Mouse (Mus musculus) limb, embryonic 14.5 days (tissue): ENCODE results near the gene Samsn1. TPM values are rescaled to one million over a fixed set of nuclear protein-coding genes. Genes with fewer than 3 reads are reported as not detected.

Experiments used
- ATAC-seq: fragments of 200-750 bp; cut with Nextera tagmentation; 2 replicates; pipeline ENCODE4 v1.8.0; 2017; ENCODE audit warnings: low read depth, moderate number of reproducible peaks, moderate TSS enrichment; ENCODE audit not compliant: low FRiP score
- DNase-seq: peaks from one replicate; pipeline ENCODE4 v3.0.0-alpha.2; 2015; ENCODE audit warnings: low spot score
- H3K27ac ChIP-seq: fragments of 300-500 bp; sonication (generic); replicated peaks from 2 replicates; pipeline ENCODE4 v1.5.1; 2014; ENCODE audit warnings: low read depth, mild to moderate bottlenecking, low read length, moderate library complexity, mixed read lengths
- H3K27me3 ChIP-seq: fragments of 300-500 bp; sonication (generic); 2 replicates; pipeline ENCODE4 v1.6.1; 2014; ENCODE audit warnings: low read length, mixed read lengths; ENCODE audit not compliant: control insufficient read depth, insufficient read depth
- H3K36me3 ChIP-seq: fragments of 300-500 bp; sonication (generic); 2 replicates; pipeline ENCODE4 v1.6.1; 2014; ENCODE audit warnings: mild to moderate bottlenecking, low read length, moderate library complexity, mixed read lengths; ENCODE audit not compliant: control insufficient read depth, insufficient read depth
- H3K4me1 ChIP-seq: fragments of 300-500 bp; sonication (generic); 2 replicates; pipeline ENCODE4 v1.6.1; 2014; ENCODE audit warnings: antibody characterized with exemption, low read length, mixed read lengths; ENCODE audit not compliant: control insufficient read depth, insufficient read depth
- H3K4me2 ChIP-seq: fragments of 300-500 bp; sonication (generic); replicated peaks from 2 replicates; pipeline ENCODE4 v1.6.1; 2014; ENCODE audit warnings: low read depth, mild to moderate bottlenecking, low read length, moderate library complexity; ENCODE audit not compliant: severe bottlenecking
- H3K4me3 ChIP-seq: fragments of 300-500 bp; sonication (generic); replicated peaks from 2 replicates; pipeline ENCODE4 v1.5.1; 2014; ENCODE audit warnings: low read length
- H3K9ac ChIP-seq: fragments of 300-500 bp; sonication (generic); 2 replicates; pipeline ENCODE4 v1.6.1; 2014; ENCODE audit warnings: mild to moderate bottlenecking, low read depth, low read length, moderate library complexity; ENCODE audit not compliant: severe bottlenecking
- H3K9me3 ChIP-seq: fragments of 300-500 bp; sonication (generic); 2 replicates; pipeline ENCODE4 v1.6.1; 2016; ENCODE audit warnings: low read length; ENCODE audit not compliant: control insufficient read depth
- POLR2A ChIP-seq: fragments of 200-500 bp; IDR thresholded peaks from 2 replicates; pipeline ENCODE4 v1.8.0; 2012; ENCODE audit warnings: inconsistent platforms, mild to moderate bottlenecking, moderate library complexity, borderline replicate concordance; ENCODE audit not compliant: insufficient read depth, insufficient read length; ENCODE audit errors: extremely low read depth
- WGBS: fragments of 180-500 bp; shearing (Covaris S2); extraction: QIAGEN DNeasy Blood & Tissue Kit; methylation state at CpG from one replicate; pipeline ENCODE4 v1.1.7; 2014; 5-methylcytosine and 5-hydroxymethylcytosine counted together
- polyA plus RNA-seq, 2 experiments: library from polyadenylated mRNA; depleted of rRNA in 1 of 2; stranded (reverse) in 1 of 2; unstranded in 1 of 2; fragments of >200 nt; fragmentation: Nextera tagmentation in 1 of 2; extraction: Ambion mirVana in 1 of 2; gene quantifications; 2 replicates each; pipeline versions ENCODE4 v1.2.1 to v1.2.3; 2012 to 2014

The Samsn1 gene
- polyA plus RNA-seq, 2 experiments, result 3.2 to 4.1 TPM

DNA sequence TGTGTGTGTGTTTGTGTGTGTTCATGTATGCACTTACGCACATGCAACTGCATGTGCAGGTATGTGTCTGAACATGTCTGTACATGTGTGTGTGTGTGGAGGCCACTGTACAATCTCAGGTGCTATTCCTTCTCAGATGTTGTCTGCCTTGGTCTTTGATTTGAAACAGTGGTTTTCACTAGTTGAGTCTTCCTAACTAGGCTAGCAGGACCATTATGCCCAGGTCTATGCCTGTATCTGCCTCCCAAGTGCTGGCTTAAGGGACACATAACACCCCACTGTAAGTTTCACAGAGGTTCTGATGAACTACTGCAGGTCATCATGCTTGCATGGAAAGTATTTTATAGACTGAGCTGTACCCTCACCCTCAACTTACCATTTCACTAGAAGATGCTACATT, 115.8 kb downstream of the Samsn1 start:
- Histone ChIP-seq H3K27ac (no peak overlapping the region), H3K27me3 (no peaks in the 10 kb centered on the region), H3K4me1 (no peaks in the 10 kb centered on the region), H3K4me2 (no peak overlapping the region), H3K4me3 (no peak overlapping the region), H3K36me3 (no peaks in the 10 kb centered on the region), H3K9ac (no peak overlapping the region), H3K9me3 (no peaks in the 10 kb centered on the region)
- DNase-seq (no peak), ATAC-seq (no peak)
- TF ChIP-seq POLR2A, result no peak
- 97% methylated on average over 1 of the region's 1 CpGs for WGBS

DNA sequence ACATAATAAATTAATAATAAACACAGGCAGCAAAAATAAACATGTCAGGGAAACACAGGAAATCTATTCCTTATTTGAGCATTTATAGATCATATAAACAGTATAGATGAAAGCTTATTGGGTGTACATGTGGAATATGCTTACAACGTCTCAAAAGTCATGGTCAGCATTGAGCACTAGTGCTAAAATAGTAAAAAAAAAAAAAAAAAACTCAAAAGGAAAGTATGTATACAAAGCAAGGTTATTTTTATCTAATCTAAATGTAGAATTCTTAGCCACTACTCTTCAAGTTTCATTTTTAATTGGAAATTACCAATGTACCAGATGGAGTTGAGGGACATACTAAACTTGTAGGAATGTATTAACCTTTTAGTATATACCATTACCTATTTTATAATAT, 116.8 kb downstream of the Samsn1 start:
- DNase-seq (no peak), ATAC-seq (no peak)
- Histone ChIP-seq H3K4me1 (no peaks in the 10 kb centered on the region), H3K36me3 (no peaks in the 10 kb centered on the region), H3K27ac (no peak overlapping the region), H3K4me2 (no peak overlapping the region), H3K27me3 (no peaks in the 10 kb centered on the region), H3K9ac (no peak overlapping the region), H3K9me3 (no peaks in the 10 kb centered on the region), H3K4me3 (no peak overlapping the region)
- TF ChIP-seq POLR2A, result no peak
- 41% methylated on average over 1 of the region's 1 CpGs for WGBS

DNA sequence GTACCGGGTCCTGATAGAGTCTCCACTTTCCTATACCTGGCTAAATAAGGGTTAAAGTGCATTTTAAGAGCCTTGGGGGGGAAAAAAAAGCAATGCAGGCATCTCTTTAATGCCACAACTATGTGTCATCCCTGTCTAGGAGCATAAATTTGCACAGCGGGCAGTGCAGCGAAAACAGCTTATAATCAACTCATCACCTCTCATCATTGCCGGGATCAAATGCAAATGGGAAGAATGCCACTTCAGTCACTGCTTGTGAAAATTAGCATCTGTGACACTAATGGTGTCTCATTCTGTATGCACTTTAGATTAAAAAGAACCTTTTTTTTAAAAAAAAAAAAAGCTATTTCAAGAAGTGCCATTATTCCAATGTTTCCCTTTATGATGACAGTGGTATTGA, 118.0 kb downstream of the Samsn1 start:
- no peaks in the 10 kb centered on the region for H3K9me3 ChIP-seq
- H3K27ac ChIP-seq, result no peak overlapping the region
- TF ChIP-seq POLR2A, result no peak
- H3K4me2 ChIP-seq, result no peak overlapping the region
- H3K4me1 ChIP-seq, result no peaks in the 10 kb centered on the region
- whole genome bisulfite sequencing, result 85% methylated on average over 4 of the region's 4 CpGs
- no peak for DNase-seq
- no peak for ATAC-seq
- no peak overlapping the region for H3K9ac ChIP-seq
- H3K27me3 ChIP-seq, result no peaks in the 10 kb centered on the region
- no peak overlapping the region for H3K4me3 ChIP-seq
- no peaks in the 10 kb centered on the region for H3K36me3 ChIP-seq

DNA sequence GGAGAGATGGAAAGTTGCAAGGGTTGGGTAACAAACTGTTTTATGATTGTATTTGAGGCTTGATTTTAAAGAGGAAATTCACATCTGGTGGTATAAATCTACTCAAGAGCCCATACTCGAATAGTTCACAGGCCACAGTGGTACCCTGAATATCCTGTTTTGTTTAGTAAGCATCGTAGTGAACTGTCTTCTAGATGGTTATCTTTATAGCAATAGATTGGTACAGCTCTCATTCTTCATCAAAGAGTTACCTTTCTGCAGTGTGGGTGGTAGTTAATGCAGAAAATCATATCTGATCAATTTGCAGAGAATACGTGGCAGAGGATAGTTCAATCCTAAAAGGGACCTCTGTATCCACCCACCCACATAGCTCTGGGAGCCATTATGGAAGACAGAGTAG, 119.1 kb downstream of the Samsn1 start:
- no peak for DNase-seq
- H3K27me3 ChIP-seq, result no peaks in the 10 kb centered on the region
- no peaks in the 10 kb centered on the region for H3K4me1 ChIP-seq
- no peak overlapping the region for H3K9ac ChIP-seq
- 83% methylated on average over 3 of the region's 3 CpGs for WGBS
- H3K9me3 ChIP-seq, result no peaks in the 10 kb centered on the region
- H3K4me3 ChIP-seq, result no peak overlapping the region
- TF ChIP-seq POLR2A, result no peak
- H3K27ac ChIP-seq, result no peak overlapping the region
- no peak overlapping the region for H3K4me2 ChIP-seq
- no peaks in the 10 kb centered on the region for H3K36me3 ChIP-seq
- ATAC-seq, result no peak

DNA sequence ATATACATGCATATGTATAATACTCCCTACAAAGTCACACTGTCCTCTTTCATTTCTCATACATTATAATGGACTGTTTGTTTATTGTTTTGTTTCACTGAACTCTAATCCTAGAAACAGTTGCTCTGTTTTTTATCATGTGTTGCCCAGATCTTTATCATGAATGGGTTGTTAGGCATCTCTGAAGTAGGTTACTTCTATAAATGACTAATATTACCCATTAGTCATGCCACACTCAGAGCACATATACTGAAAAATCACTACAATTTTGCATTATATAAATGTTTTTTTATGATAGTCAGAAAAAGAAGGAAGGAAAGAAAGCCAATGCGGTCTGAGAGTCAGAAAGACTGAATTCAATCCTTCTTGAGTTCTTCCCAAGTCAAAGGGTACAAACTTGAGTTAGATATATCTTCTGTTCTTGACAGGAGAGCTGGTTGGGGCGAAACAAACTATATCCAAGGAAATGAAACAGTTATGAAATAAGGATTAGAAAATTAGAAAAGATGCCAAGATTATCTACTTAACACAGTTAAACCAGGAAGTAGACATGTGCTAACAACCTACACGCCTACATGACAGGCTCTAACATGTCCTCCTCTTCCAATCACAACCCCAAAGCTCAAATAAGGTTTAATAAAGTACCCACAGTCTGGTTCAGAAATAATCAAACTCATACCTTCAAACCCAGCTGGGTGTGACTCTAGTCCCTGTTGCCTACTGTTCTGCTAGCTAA, 122.0 kb downstream of the Samsn1 start:
- 90% methylated on average over 3 of the region's 3 CpGs for WGBS
- no peaks in the 10 kb centered on the region for H3K27me3 ChIP-seq
- H3K36me3 ChIP-seq, result no peaks in the 10 kb centered on the region
- DNase-seq (no peak), ATAC-seq (no peak)
- H3K9ac ChIP-seq, result no peak overlapping the region
- H3K4me1 ChIP-seq, result no peaks in the 10 kb centered on the region
- H3K4me3 ChIP-seq, result no peak overlapping the region
- no peaks in the 10 kb centered on the region for H3K9me3 ChIP-seq
- no peak overlapping the region for H3K27ac ChIP-seq
- TF ChIP-seq POLR2A, result no peak
- H3K4me2 ChIP-seq, result no peak overlapping the region

DNA sequence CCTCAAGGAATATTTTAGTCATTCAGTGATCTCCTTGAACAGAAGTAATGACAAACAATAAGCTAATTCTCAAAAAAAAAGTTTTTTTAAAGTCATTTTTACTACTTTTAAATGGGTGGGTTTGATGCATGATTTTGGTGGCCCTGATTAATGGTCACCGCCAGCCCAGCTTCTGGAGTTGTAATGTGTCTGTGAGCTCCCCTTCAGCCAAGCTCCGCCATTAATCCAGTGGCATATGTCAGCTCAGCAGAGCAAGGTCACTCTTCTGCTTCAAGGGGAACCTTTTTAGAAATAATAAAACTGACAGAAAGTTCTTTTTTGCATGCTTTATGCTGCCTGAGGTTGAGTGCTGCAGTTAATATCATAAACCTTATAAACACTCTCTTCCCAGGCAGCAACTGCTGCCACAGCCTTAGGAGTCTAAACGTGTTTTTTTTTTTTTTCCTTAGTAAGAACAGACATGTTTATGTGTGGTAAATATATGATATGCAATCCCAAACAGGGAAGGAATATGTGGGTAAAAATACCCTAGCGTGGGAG, 124.2 kb downstream of the Samsn1 start:
- no peak for ATAC-seq
- Histone ChIP-seq H3K36me3 (no peaks in the 10 kb centered on the region), H3K9ac (no peak overlapping the region), H3K9me3 (no peaks in the 10 kb centered on the region), H3K4me3 (no peak overlapping the region), H3K4me2 (no peak overlapping the region), H3K4me1 (no peaks in the 10 kb centered on the region), H3K27me3 (no peaks in the 10 kb centered on the region), H3K27ac (no peak overlapping the region)
- no peak for DNase-seq
- WGBS, result 61% methylated on average over 4 of the region's 4 CpGs
- TF ChIP-seq POLR2A, result no peak
